Mouse (Mus musculus) left cerebral cortex, adult 2 months (tissue): Measurements from ENCODE around the gene Sypl2. TPM values are rescaled to one million over a fixed set of nuclear protein-coding genes. Genes with fewer than 3 reads are reported as not detected.
A peak's percentile ranks its signal among the peaks of the same experiment; 100 is the strongest.

Experiments used
- DNase-seq, 2 experiments: peaks; one replicate each; pipeline ENCODE4 v3.0.0; 2021 to 2022; ENCODE audit warnings: low spot score in 2 of 2, mixed read lengths in 1 of 2; ENCODE audit errors: extremely low spot score in 1 of 2
- H3K27ac ChIP-seq: fragments of 200-600 bp; 2 replicates; pipeline ENCODE4 v1.8.1; 2022
- H3K4me3 ChIP-seq: fragments of 200-600 bp; 2 replicates; pipeline ENCODE4 v1.8.1; 2022
- CTCF ChIP-seq: fragments of 200-600 bp; IDR thresholded peaks from 2 replicates; pipeline ENCODE4 v1.8.1; 2022; ENCODE audit warnings: antibody characterized with exemption, mild to moderate bottlenecking, moderate library complexity
- intact Hi-C: fragments of 180-260 bp; cut with DNase I; formaldehyde crosslinking; loops from one replicate; pipeline ENCODE4 v1.15.1; 2025
- total RNA-seq, 2 experiments: library from RNA; stranded (reverse); gene quantifications; 2 replicates each; pipeline ENCODE4 v1.2.3; 2021

The Sypl2 gene
- total RNA-seq, 2 experiments from 2014 or later: 1.7 to 2.0 TPM

GRCm38 (mm10) chr3:108204470-108204869 is 22.0 kb downstream of the Sypl2 start:
- intact Hi-C loops: loop anchor here (1.0 kb wide), 1 partner anchor 40 kb away; no protein-coding TSS in a partner anchor
- Histone ChIP-seq H3K27ac (peak overlapping the region; percentile 96), H3K4me3 (no peak overlapping the region)
- peak in 1 of 2 experiments; percentile 17 for DNase-seq
- no peak for TF ChIP-seq CTCF

GRCm38 (mm10) chr3:108203621-108204325 is 22.7 kb downstream of the Sypl2 start:
- intact Hi-C loops: loop anchor here (1.0 kb wide), 1 partner anchor 39 kb away; no protein-coding TSS in a partner anchor
- Histone ChIP-seq H3K27ac (peak overlapping the region; percentile 96), H3K4me3 (no peak overlapping the region)
- TF ChIP-seq CTCF: peak; percentile 90
- DNase-seq: peak; percentile 76 to 86

GRCm38 (mm10) chr3:108203212-108203611 is 23.2 kb downstream of the Sypl2 start:
- H3K4me3 ChIP-seq: no peak overlapping the region
- intact Hi-C loops: no loop called here
- H3K27ac ChIP-seq: peak overlapping the region; percentile 96
- no peak for TF ChIP-seq CTCF
- DNase-seq: no peak

GRCm38 (mm10) chr3:108202506-108202905 is 23.9 kb downstream of the Sypl2 start:
- peak overlapping the region; percentile 96 for H3K27ac ChIP-seq
- H3K4me3 ChIP-seq: no peak overlapping the region
- no peak for TF ChIP-seq CTCF
- no peak for DNase-seq
- intact Hi-C loops: no loop called here

- Histone ChIP-seq H3K4me3 (peak within 1 kb of the TSS; percentile 72), H3K27ac (peak within 1 kb of the TSS; percentile 96)
- peak; percentile 70 for TF ChIP-seq CTCF
- DNase-seq: peak; percentile 84 to 86
- intact Hi-C loops: loop anchor here (1.0 kb wide), 1 partner anchor 10 kb away; the partner anchor contains the start of gene Atxn7l2
Observed at GRCm38 (mm10) chr3:108200329-108201323, 25.8 kb downstream of the Sypl2 start, which contains the start of gene Cyb561d1. TSS of gene Cyb561d1 (minus strand) at chr3:108201212.

GRCm38 (mm10) chr3:108199231-108199630 is 27.2 kb downstream of the Sypl2 start:
- Histone ChIP-seq H3K4me3 (no peak overlapping the region), H3K27ac (peak overlapping the region; percentile 96)
- intact Hi-C loops: no loop called here
- peak in 1 of 2 experiments; percentile 12 for DNase-seq
- no peak for TF ChIP-seq CTCF

- peak; percentile 79 to 82 for DNase-seq
- intact Hi-C loops: no loop called here
- TF ChIP-seq CTCF: no peak
- Histone ChIP-seq H3K27ac (peak overlapping the region; percentile 97), H3K4me3 (peak overlapping the region; percentile 29)
Observed at GRCm38 (mm10) chr3:108197066-108197497, 29.4 kb downstream of the Sypl2 start.

- Histone ChIP-seq H3K4me3 (no peak overlapping the region), H3K27ac (peak overlapping the region; percentile 97)
- TF ChIP-seq CTCF: no peak
- intact Hi-C loops: no loop called here
- peak in 1 of 2 experiments; percentile 41 for DNase-seq
Observed at GRCm38 (mm10) chr3:108195941-108196590, 30.4 kb downstream of the Sypl2 start.

- intact Hi-C loops: no loop called here
- no peak for DNase-seq
- H3K27ac ChIP-seq: peak overlapping the region; percentile 97
- no peak for TF ChIP-seq CTCF
- no peak overlapping the region for H3K4me3 ChIP-seq
Observed at GRCm38 (mm10) chr3:108195287-108195686, 31.2 kb downstream of the Sypl2 start.

GRCm38 (mm10) chr3:108193686-108194085 is 32.8 kb downstream of the Sypl2 start:
- no peak for DNase-seq
- Histone ChIP-seq H3K27ac (peak overlapping the region; percentile 22), H3K4me3 (no peak overlapping the region)
- no peak for TF ChIP-seq CTCF
- intact Hi-C loops: no loop called here

- intact Hi-C loops: no loop called here
- H3K4me3 ChIP-seq: peak overlapping the region; percentile 21
- no peak for TF ChIP-seq CTCF
- peak in 1 of 2 experiments; percentile 6 for DNase-seq
- peak overlapping the region; percentile 64 for H3K27ac ChIP-seq
Observed at GRCm38 (mm10) chr3:108189897-108190296, 36.6 kb downstream of the Sypl2 start.
